Mouse (Mus musculus) forebrain, embryonic 12.5 days (tissue): Measurements from ENCODE around the gene Gcg. TPM values are rescaled to one million over a fixed set of nuclear protein-coding genes. Genes with fewer than 3 reads are reported as not detected.

Experiments used
- ATAC-seq: fragments of 200-750 bp; cut with Nextera tagmentation; 2 replicates; pipeline ENCODE4 v1.8.0; 2017; ENCODE audit warnings: moderate TSS enrichment; ENCODE audit not compliant: low FRiP score
- H3K27ac ChIP-seq: fragments of 300-500 bp; sonication (generic); 2 replicates; pipeline ENCODE4 v1.5.1; 2016; ENCODE audit warnings: mild to moderate bottlenecking
- H3K27me3 ChIP-seq: fragments of 300-500 bp; sonication (generic); 2 replicates; pipeline ENCODE4 v1.6.1; 2016; ENCODE audit warnings: mild to moderate bottlenecking
- H3K36me3 ChIP-seq: fragments of 300-500 bp; sonication (generic); replicated peaks from 2 replicates; pipeline ENCODE4 v1.6.1; 2016; ENCODE audit warnings: mild to moderate bottlenecking
- H3K4me1 ChIP-seq: fragments of 300-500 bp; sonication (generic); 2 replicates; pipeline ENCODE4 v1.6.1; 2016
- H3K4me2 ChIP-seq: fragments of 300-500 bp; sonication (generic); 2 replicates; pipeline ENCODE4 v1.6.1; 2016; ENCODE audit warnings: mild to moderate bottlenecking, moderate library complexity
- H3K4me3 ChIP-seq: fragments of 300-500 bp; sonication (generic); replicated peaks from 2 replicates; pipeline ENCODE4 v1.5.1; 2016; ENCODE audit warnings: mild to moderate bottlenecking
- H3K9ac ChIP-seq: fragments of 300-500 bp; sonication (generic); 2 replicates; pipeline ENCODE4 v1.6.1; 2016; ENCODE audit warnings: mild to moderate bottlenecking
- H3K9me3 ChIP-seq: fragments of 300-500 bp; sonication (generic); 2 replicates; pipeline ENCODE4 v1.6.1; 2016
- WGBS: fragments of 180-500 bp; shearing (Covaris S2); methylation state at CpG from one replicate; pipeline ENCODE4 v1.1.7; 2016; 5-methylcytosine and 5-hydroxymethylcytosine counted together
- polyA plus RNA-seq: library from polyadenylated mRNA; unstranded; fragments of >200 nt; fragmentation: Nextera tagmentation; extraction: Ambion mirVana; gene quantifications from 2 replicates; pipeline ENCODE4 v1.2.1, GENCODE M21; 2016

Gene Gcg
- 0.65 and 1.1 TPM in 2 replicates for polyA plus RNA-seq

- Histone ChIP-seq H3K27ac (no peak within 1 kb of the TSS), H3K9ac (no peak within 1 kb of the TSS), H3K4me2 (no peak within 1 kb of the TSS), H3K36me3 (no peaks in the 10 kb centered on the region), H3K4me3 (no peak within 1 kb of the TSS), H3K4me1 (no peaks in the 10 kb centered on the region), H3K9me3 (no peaks in the 10 kb centered on the region), H3K27me3 (no peaks in the 10 kb centered on the region)
- no peak for ATAC-seq
- WGBS = 90% methylated on average over 9 of the region's 9 CpGs
Measured at GRCm38 (mm10) chr2:62483550-62483949, at the start of gene Gcg. Gene Gcg (minus strand): TSS chr2:62483650.

GRCm38 (mm10) chr2:62531065-62531464 is 47.6 kb upstream of the Gcg start:
- Histone ChIP-seq H3K27me3 (no peaks in the 10 kb centered on the region), H3K9ac (no peak overlapping the region), H3K27ac (no peak overlapping the region), H3K4me1 (no peaks in the 10 kb centered on the region), H3K4me3 (no peak overlapping the region), H3K4me2 (no peak overlapping the region), H3K9me3 (no peaks in the 10 kb centered on the region), H3K36me3 (no peaks in the 10 kb centered on the region)
- 70% methylated on average over 1 of the region's 1 CpGs for WGBS
- no peak for ATAC-seq

- Histone ChIP-seq H3K9ac (no peak overlapping the region), H3K4me2 (no peak overlapping the region), H3K27me3 (no peaks in the 10 kb centered on the region), H3K27ac (no peak overlapping the region), H3K36me3 (no peaks in the 10 kb centered on the region), H3K9me3 (no peaks in the 10 kb centered on the region), H3K4me1 (no peaks in the 10 kb centered on the region; the same call in 1 of the 2 replicates), H3K4me3 (no peak overlapping the region)
- no peak for ATAC-seq
- WGBS = 91% methylated on average over 9 of the region's 9 CpGs
Measured at GRCm38 (mm10) chr2:62526399-62526798, 42.9 kb upstream of the Gcg start.

GRCm38 (mm10) chr2:62517790-62518189 is 34.3 kb upstream of the Gcg start:
- H3K9ac ChIP-seq = no peak overlapping the region
- H3K4me1 ChIP-seq = no peaks in the 10 kb centered on the region
- no peak for ATAC-seq
- WGBS = 82% methylated on average over 2 of the region's 2 CpGs
- no peaks in the 10 kb centered on the region for H3K9me3 ChIP-seq
- no peak overlapping the region for H3K27ac ChIP-seq
- no peak overlapping the region for H3K4me2 ChIP-seq
- no peaks in the 10 kb centered on the region for H3K27me3 ChIP-seq
- no peak overlapping the region for H3K4me3 ChIP-seq
- no peaks in the 10 kb centered on the region for H3K36me3 ChIP-seq

DNA sequence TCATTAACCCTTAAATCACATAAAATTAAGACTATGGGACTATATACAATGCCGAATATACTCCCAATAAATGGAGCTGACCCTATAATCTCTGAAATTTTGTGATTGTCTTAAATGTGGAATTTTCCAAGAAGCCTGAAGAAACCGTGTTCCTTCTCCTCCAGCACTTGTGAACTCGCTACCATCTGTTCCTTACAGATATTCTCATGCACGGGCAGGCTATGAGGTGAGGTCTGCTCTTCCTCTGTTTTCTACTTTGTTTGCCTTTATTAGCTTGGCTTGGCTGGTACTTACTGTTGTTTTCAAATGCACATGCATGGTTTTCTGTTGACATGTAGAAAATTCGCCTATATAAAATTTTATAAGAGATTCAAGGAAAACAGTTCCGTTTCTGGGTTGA is 31.0 kb upstream of the Gcg start:
- 88% methylated on average over 6 of the region's 6 CpGs for WGBS
- H3K4me3 ChIP-seq = no peak overlapping the region

GRCm38 (mm10) chr2:62513477-62513876 is 30.0 kb upstream of the Gcg start:
- no peak overlapping the region for H3K4me3 ChIP-seq
- no peak overlapping the region for H3K27ac ChIP-seq
- H3K27me3 ChIP-seq = no peaks in the 10 kb centered on the region
- no peak overlapping the region for H3K9ac ChIP-seq
- H3K4me2 ChIP-seq = no peak overlapping the region
- H3K9me3 ChIP-seq = no peaks in the 10 kb centered on the region
- 90% methylated on average over 15 of the region's 15 CpGs for WGBS
- H3K4me1 ChIP-seq = no peaks in the 10 kb centered on the region
- H3K36me3 ChIP-seq = no peaks in the 10 kb centered on the region
- no peak for ATAC-seq

More for the DNA sequence above, 31.0 kb upstream of the Gcg start:
- no peaks in the 10 kb centered on the region for H3K27me3 ChIP-seq
- ATAC-seq = no peak
- no peaks in the 10 kb centered on the region for H3K9me3 ChIP-seq
- H3K36me3 ChIP-seq = no peaks in the 10 kb centered on the region
- H3K9ac ChIP-seq = no peak overlapping the region
- no peaks in the 10 kb centered on the region for H3K4me1 ChIP-seq
- no peak overlapping the region for H3K4me2 ChIP-seq
- no peak overlapping the region for H3K27ac ChIP-seq

DNA sequence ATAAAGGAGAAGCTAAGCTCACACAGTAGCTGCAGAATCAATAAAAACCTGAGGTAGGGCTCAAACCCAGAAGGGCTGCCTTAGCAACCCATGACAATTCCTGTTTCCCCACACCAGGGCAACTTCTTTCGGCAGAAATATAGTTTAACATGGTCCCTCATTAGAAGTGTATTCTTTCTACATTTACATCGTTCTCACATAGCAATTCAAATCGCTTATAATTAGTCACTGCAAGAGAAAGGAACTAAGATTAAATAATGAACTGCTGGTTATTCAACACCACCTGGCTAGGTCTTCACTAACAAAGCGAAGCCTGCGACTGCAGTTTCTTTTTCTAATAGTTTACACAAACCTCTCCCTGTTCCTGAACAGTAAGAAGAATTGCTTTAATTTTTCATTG is 23.7 kb upstream of the Gcg start:
- H3K4me1 ChIP-seq = peaks cover 4% of the 10 kb centered on the region; the same call in 1 of the 2 replicates
- peak; percentile 27; the same call in 1 of the 2 replicates for ATAC-seq
- no peak overlapping the region for H3K9ac ChIP-seq
- H3K27me3 ChIP-seq = no peaks in the 10 kb centered on the region
- WGBS = 58% methylated on average over 5 of the region's 5 CpGs
- no peaks in the 10 kb centered on the region for H3K9me3 ChIP-seq
- no peak overlapping the region for H3K27ac ChIP-seq
- H3K4me2 ChIP-seq = no peak overlapping the region
- H3K36me3 ChIP-seq = no peaks in the 10 kb centered on the region
- no peak overlapping the region for H3K4me3 ChIP-seq

- Histone ChIP-seq H3K27ac (no peak overlapping the region), H3K36me3 (no peaks in the 10 kb centered on the region), H3K27me3 (no peaks in the 10 kb centered on the region), H3K4me1 (peaks cover 4% of the 10 kb centered on the region; the same call in 1 of the 2 replicates), H3K9ac (no peak overlapping the region), H3K9me3 (no peaks in the 10 kb centered on the region), H3K4me2 (no peak overlapping the region), H3K4me3 (no peak overlapping the region)
- ATAC-seq = no peak
- 13% methylated on average over 2 of the region's 2 CpGs for WGBS
Measured at GRCm38 (mm10) chr2:62506441-62506840, 23.0 kb upstream of the Gcg start.

DNA sequence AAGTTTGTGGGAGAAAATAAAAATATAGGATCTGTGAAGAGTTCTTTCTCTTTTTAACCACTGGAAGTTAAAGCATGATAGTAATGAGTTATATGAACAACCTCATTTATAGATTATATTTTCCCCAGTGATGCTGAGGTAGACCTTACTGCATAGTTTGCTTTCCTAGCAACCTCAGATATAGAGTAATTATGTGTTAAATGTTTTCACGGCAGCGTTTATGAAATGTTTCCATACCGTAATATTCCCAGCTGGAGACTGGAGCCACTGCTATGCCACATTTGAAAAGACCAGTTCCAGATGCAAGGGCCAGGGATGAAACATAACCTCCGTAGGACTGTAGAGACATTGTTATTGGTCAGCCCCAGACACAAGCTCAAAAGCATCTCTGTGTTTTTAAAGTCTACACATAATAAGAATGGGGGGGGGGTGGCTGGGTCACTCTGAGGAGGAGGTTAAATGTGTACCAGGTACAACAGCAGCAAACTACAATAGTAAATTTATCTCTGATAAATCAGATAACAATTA is 20.9 kb upstream of the Gcg start:
- Histone ChIP-seq H3K27me3 (no peaks in the 10 kb centered on the region), H3K4me3 (no peak overlapping the region), H3K9ac (no peak overlapping the region), H3K36me3 (no peaks in the 10 kb centered on the region), H3K4me2 (no peak overlapping the region), H3K27ac (no peak overlapping the region), H3K9me3 (no peaks in the 10 kb centered on the region), H3K4me1 (peaks cover 4% of the 10 kb centered on the region; the same call in 1 of the 2 replicates)
- WGBS = 89% methylated on average over 4 of the region's 4 CpGs
- ATAC-seq = no peak

- WGBS = 82% methylated on average over 5 of the region's 5 CpGs
- Histone ChIP-seq H3K27ac (no peak overlapping the region), H3K4me3 (no peak overlapping the region), H3K4me2 (no peak overlapping the region), H3K4me1 (peaks cover 4% of the 10 kb centered on the region; the same call in 1 of the 2 replicates), H3K27me3 (no peaks in the 10 kb centered on the region), H3K36me3 (no peaks in the 10 kb centered on the region), H3K9ac (no peak overlapping the region), H3K9me3 (no peaks in the 10 kb centered on the region)
- no peak for ATAC-seq
Measured at GRCm38 (mm10) chr2:62503326-62503725, 19.9 kb upstream of the Gcg start.

DNA sequence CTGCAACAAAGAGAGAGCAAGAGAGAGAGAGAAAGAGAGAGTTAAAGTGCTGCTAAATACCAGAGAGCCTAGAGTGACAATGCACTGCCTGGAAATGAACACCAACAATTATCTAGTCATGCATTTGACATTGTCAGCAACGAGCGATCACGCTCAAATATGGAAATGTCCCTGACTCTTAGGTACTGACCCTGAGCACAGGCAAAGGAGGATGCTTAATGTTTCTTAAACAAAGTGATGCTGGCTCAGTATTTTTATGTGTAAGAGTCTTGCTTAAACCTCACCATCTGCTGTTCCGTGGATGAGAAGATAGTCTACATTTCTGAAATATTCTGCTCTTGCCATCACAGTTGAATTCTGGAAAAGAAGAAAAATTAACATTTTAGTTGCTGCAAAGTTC is 19.1 kb upstream of the Gcg start:
- Histone ChIP-seq H3K9ac (no peak overlapping the region), H3K36me3 (no peaks in the 10 kb centered on the region), H3K4me3 (no peak overlapping the region), H3K27me3 (no peaks in the 10 kb centered on the region), H3K4me2 (no peak overlapping the region), H3K27ac (no peak overlapping the region), H3K9me3 (no peaks in the 10 kb centered on the region), H3K4me1 (peaks cover 4% of the 10 kb centered on the region; the same call in 1 of the 2 replicates)
- ATAC-seq = no peak
- WGBS = 64% methylated on average over 4 of the region's 4 CpGs

DNA sequence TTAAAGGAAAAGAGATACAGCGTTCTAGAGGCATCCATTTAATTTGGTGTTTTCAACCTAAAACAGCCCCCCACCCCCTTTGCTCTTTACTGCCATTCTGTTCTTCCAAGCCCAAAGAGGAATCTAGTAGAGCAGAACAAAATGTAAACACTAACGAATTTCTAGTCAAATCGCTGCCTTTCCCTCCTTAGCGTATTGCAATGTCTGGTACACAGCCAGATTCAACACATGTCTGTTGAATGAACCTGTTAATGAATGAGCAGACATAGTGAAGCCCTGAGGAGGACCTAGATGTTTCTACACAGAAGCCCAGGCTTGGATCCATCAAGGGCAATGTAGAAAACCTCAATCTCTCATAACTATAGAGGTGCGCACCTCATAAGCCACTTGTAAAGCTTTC is 15.4 kb upstream of the Gcg start:
- no peak overlapping the region for H3K27ac ChIP-seq
- ATAC-seq = no peak
- H3K27me3 ChIP-seq = no peaks in the 10 kb centered on the region
- H3K36me3 ChIP-seq = no peaks in the 10 kb centered on the region
- H3K4me3 ChIP-seq = no peak overlapping the region
- H3K9me3 ChIP-seq = no peaks in the 10 kb centered on the region
- H3K9ac ChIP-seq = no peak overlapping the region
- 71% methylated on average over 5 of the region's 5 CpGs for WGBS
- no peak overlapping the region for H3K4me2 ChIP-seq
- H3K4me1 ChIP-seq = peaks cover 2% of the 10 kb centered on the region; the same call in 1 of the 2 replicates

- H3K36me3 ChIP-seq = no peaks in the 10 kb centered on the region
- no peak overlapping the region for H3K4me2 ChIP-seq
- H3K27ac ChIP-seq = no peak overlapping the region
- H3K9ac ChIP-seq = no peak overlapping the region
- H3K4me3 ChIP-seq = no peak overlapping the region
- 49% methylated on average over 4 of the region's 4 CpGs for WGBS
- no peaks in the 10 kb centered on the region for H3K9me3 ChIP-seq
- H3K27me3 ChIP-seq = no peaks in the 10 kb centered on the region
- H3K4me1 ChIP-seq = peaks cover 2% of the 10 kb centered on the region; the same call in 1 of the 2 replicates
- no peak for ATAC-seq
Measured at GRCm38 (mm10) chr2:62498086-62498485, 14.6 kb upstream of the Gcg start.
